Mouse (Mus musculus): ENCODE measurements around the gene Setdb1. TPM values are rescaled to one million over a fixed set of nuclear protein-coding genes. Genes with fewer than 3 reads are reported as not detected.

The Setdb1 gene
- total and polyA plus RNA-seq, 3 experiments: 33.7 to 49.5 (median 43.2) TPM

DNA sequence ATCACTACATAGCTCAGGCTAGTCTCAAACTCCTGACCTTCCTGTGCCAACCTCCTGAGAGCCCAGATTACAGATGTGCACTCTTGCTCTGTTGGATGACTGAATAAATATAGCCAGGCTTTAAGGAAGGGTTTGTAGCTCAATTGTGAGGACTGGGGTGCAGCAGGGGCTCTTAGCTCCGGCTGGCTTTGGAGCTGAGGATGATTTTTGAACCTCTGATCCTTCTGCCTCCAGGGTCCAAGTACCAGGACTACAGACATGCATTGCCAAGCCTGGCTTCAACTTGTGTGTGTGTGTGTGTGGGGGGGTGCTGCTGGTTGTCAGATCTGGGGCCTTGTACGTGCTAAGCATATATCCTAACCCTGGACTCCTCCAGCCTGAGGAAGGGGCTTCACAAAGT is 64.1 kb downstream of the Setdb1 start:
- Histone ChIP-seq H3K9me3 (replicated peaks; ENCODE audit: low read length) (no peaks in the 10 kb centered on the region), H3K79me2 (replicated peaks; ENCODE audit: control insufficient read depth, extremely low read depth, insufficient read depth, poor library complexity, severe bottlenecking) (no peaks in the 10 kb centered on the region), H3K36me3 (replicated peaks in 1 of 2; ENCODE audit: control insufficient read depth in 1 of 2, insufficient read depth in 1 of 2, low read length in 1 of 2) (peaks cover 24 to 62% of the 10 kb centered on the region in 2 experiments), H3K4me2 (ENCODE audit: insufficient read depth, low read depth, poor library complexity, severe bottlenecking) (no peak overlapping the region), H3K27me3 (replicated peaks) (no peaks in the 10 kb centered on the region), H3K27ac (ENCODE audit: insufficient read depth, low read depth) (no peak overlapping the region), H3K4me1 (ENCODE audit: control insufficient read depth in 1 of 2, insufficient read depth in 2 of 2) (peaks cover 0 to 23% of the 10 kb centered on the region in 2 experiments; a peak in 3 of 4 replicates), H3K4me3 (replicated peaks in 1 of 3; ENCODE audit: low read depth in 2 of 3, low read length in 2 of 3, poor library complexity in 1 of 3) (no peak overlapping the region), H3K9ac (ENCODE audit: insufficient read depth, low read depth) (no peak overlapping the region)
- dilution Hi-C loops (cut with MboI; ENCODE audit: extremely low pct_ligation_motif_present, extremely low pct_unique_long_range_greater_than_20kb, low sequenced_read_pairs): no loop called here
- no peak for DNase-seq (ENCODE audit: extremely low read depth)
- TF ChIP-seq MAZ (IDR thresholded peaks at IDR 0.05; ENCODE audit: low read depth, low read length) (no peak), ZKSCAN1 (IDR thresholded peaks at IDR 0.05; ENCODE audit: borderline replicate concordance, low read depth, low read length) (no peak), MAFK (IDR thresholded peaks at IDR 0.05; ENCODE audit: insufficient replicate concordance, low read length) (no peak), ZNF384 (IDR thresholded peaks at IDR 0.05; ENCODE audit: low read depth, low read length) (no peak), EP300 (IDR thresholded peaks at IDR 0.05; ENCODE audit: low read length) (no peak), BHLHE40 (IDR thresholded peaks at IDR 0.05; ENCODE audit: low read depth, low read length) (no peak), NELFE (IDR thresholded peaks at IDR 0.05; ENCODE audit: low read depth, low read length) (no peak), RCOR1 (conservative IDR thresholded peaks at IDR 0.05; ENCODE audit: low read depth, low read length) (no peak), GABPA (IDR thresholded peaks at IDR 0.05; ENCODE audit: insufficient replicate concordance, low read depth, low read length) (no peak), POLR2A (IDR thresholded peaks at IDR 0.05; ENCODE audit: low read depth, low read length) (no peak), CHD2 (IDR thresholded peaks at IDR 0.05; ENCODE audit: low read length) (no peak), CHD1 (IDR thresholded peaks at IDR 0.05; ENCODE audit: low read depth, low read length) (no peak), MEF2A (IDR thresholded peaks at IDR 0.05; ENCODE audit: borderline replicate concordance, low read depth, low read length) (no peak), ZC3H11A (IDR thresholded peaks at IDR 0.05; ENCODE audit: low read depth, low read length) (no peak)
- in situ Hi-C loops (cut with MboI; ENCODE audit: low pct_ligation_motif_present, low pct_unique_long_range_greater_than_20kb, low sequenced_read_pairs): no loop called here

DNA sequence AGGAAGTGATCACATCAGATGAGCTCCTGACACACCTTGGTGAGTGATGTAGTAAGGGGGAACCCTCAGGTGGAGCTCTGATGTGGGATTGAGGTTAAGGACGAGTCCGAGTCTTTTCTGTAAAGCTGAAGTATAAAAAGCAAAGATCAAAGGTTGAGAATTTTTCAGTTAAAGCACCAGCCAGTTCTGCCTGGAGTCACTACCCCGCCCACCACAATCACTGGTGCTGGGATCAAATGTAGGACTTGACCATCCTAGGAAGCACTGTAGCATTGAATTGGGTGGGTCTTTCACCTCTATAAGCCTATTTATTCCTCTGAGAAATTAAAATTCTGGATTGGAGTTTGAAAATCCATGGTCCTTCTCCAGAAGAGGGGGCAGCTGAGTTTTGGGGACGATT is 66.0 kb downstream of the Setdb1 start:
- Histone ChIP-seq H3K9ac (ENCODE audit: insufficient read depth, low read depth) (no peak overlapping the region), H3K27me3 (replicated peaks) (no peaks in the 10 kb centered on the region), H3K36me3 (replicated peaks in 1 of 2; ENCODE audit: control insufficient read depth in 1 of 2, insufficient read depth in 1 of 2, low read length in 1 of 2) (peaks cover 25 to 50% of the 10 kb centered on the region in 2 experiments), H3K4me3 (replicated peaks in 1 of 3; ENCODE audit: low read depth in 2 of 3, low read length in 2 of 3, poor library complexity in 1 of 3) (no peak overlapping the region), H3K27ac (ENCODE audit: insufficient read depth, low read depth) (no peak overlapping the region), H3K9me3 (replicated peaks; ENCODE audit: low read length) (no peaks in the 10 kb centered on the region), H3K79me2 (replicated peaks; ENCODE audit: control insufficient read depth, extremely low read depth, insufficient read depth, poor library complexity, severe bottlenecking) (no peaks in the 10 kb centered on the region), H3K4me1 (ENCODE audit: control insufficient read depth in 1 of 2, insufficient read depth in 2 of 2) (peaks cover 0 to 19% of the 10 kb centered on the region in 2 experiments; a peak in 3 of 4 replicates), H3K4me2 (ENCODE audit: insufficient read depth, low read depth, poor library complexity, severe bottlenecking) (no peak overlapping the region)
- in situ Hi-C loops (cut with MboI; ENCODE audit: low pct_ligation_motif_present, low pct_unique_long_range_greater_than_20kb, low sequenced_read_pairs) (no loop called here), dilution Hi-C loops (cut with MboI; ENCODE audit: extremely low pct_ligation_motif_present, extremely low pct_unique_long_range_greater_than_20kb, low sequenced_read_pairs) (no loop called here)
- no peak for DNase-seq (ENCODE audit: extremely low read depth)
- TF ChIP-seq MYC (IDR thresholded peaks at IDR 0.05; ENCODE audit: low read depth, low read length) (no peak), CHD1 (IDR thresholded peaks at IDR 0.05; ENCODE audit: low read depth, low read length) (no peak), ZC3H11A (IDR thresholded peaks at IDR 0.05; ENCODE audit: low read depth, low read length) (no peak), ZMIZ1 (IDR thresholded peaks at IDR 0.05; ENCODE audit: low read depth, low read length) (no peak), ZKSCAN1 (IDR thresholded peaks at IDR 0.05; ENCODE audit: borderline replicate concordance, low read depth, low read length) (no peak), MEF2A (IDR thresholded peaks at IDR 0.05; ENCODE audit: borderline replicate concordance, low read depth, low read length) (no peak), E2F4 (IDR thresholded peaks at IDR 0.05; ENCODE audit: insufficient replicate concordance, low read depth, low read length) (no peak), TCF12 (IDR thresholded peaks at IDR 0.05; ENCODE audit: low read depth, low read length) (no peak), CTCF (conservative IDR thresholded peaks at IDR 0.05 in 1 of 2, IDR thresholded peaks at IDR 0.05 in 1 of 2; ENCODE audit: low read depth in 2 of 2, low read length in 2 of 2) (no peak), POLR2A (IDR thresholded peaks at IDR 0.05; ENCODE audit: low read depth, low read length) (no peak), GABPA (IDR thresholded peaks at IDR 0.05; ENCODE audit: insufficient replicate concordance, low read depth, low read length) (no peak), MAZ (IDR thresholded peaks at IDR 0.05; ENCODE audit: low read depth, low read length) (no peak), PAX5 (IDR thresholded peaks at IDR 0.05; ENCODE audit: low read length) (no peak), JUN (IDR thresholded peaks at IDR 0.05; ENCODE audit: insufficient read depth, low read depth, low read length) (no peak), HCFC1 (IDR thresholded peaks at IDR 0.05; ENCODE audit: low read depth, low read length) (no peak), KAT2A (IDR thresholded peaks at IDR 0.05; ENCODE audit: insufficient replicate concordance, low read length) (no peak), RCOR1 (conservative IDR thresholded peaks at IDR 0.05; ENCODE audit: low read depth, low read length) (no peak), RAD21 (IDR thresholded peaks at IDR 0.05; ENCODE audit: low read depth, low read length) (no peak), MAX (IDR thresholded peaks at IDR 0.05; ENCODE audit: low read length) (no peak), USF2 (conservative IDR thresholded peaks at IDR 0.05; ENCODE audit: low read depth, low read length) (no peak)
